14 mouse cellular contexts compared by ENCODE assay signal in the genomic region with DNA sequence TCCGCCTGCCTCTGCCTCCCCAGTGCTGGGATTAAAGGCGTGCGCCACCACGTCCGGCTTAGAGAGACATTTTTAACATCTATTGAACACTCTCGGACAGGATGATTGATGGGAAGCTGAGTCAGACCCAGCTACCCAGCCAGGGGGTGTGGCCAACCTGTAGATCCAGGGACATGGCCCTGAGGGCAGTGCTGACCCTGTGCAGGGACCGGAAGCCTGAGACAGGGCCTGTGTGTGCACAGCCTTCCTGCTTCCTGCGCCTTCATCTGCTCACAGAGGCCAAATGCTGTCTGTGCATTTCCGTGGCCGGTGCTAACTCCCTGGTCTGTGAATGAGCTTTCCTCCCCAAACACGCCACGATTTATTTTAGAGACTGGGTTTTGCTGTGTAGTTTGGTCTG. TPM values are rescaled to one million over a fixed set of nuclear protein-coding genes. Genes with fewer than 3 reads are reported as not detected.
DNase-seq lines count a peak whose midpoint lies in the region; ATAC-seq and TF ChIP-seq lines count a peak whose summit lies in the region.
"Had no signal": no experiment of that assay in that cellular context is flagged by ENCODE, and none has a peak within 500 bp of the region (broad histone marks: within the 10 kb centered on the region; RNA-seq: fewer than 3 reads in every experiment).

No protein-coding gene starts in this region.

- no peak overlapping the region for H3K4me2 ChIP-seq in stomach, postnatal 0 days (replicated peaks; ENCODE audit: low read depth)
- H3K4me2 ChIP-seq in forebrain, embryonic 11.5 days (ENCODE audit: low read depth, low read length, severe bottlenecking): no peak overlapping the region
- H3K4me2 ChIP-seq: hindbrain, embryonic 13.5 days had no signal

- H3K4me1 ChIP-seq in heart, embryonic 10.5 days: peaks cover 25% of the 10 kb centered on the region
- peaks cover 4% of the 10 kb centered on the region; the same call in 1 of the 2 replicates for H3K4me1 ChIP-seq in kidney, adult 2 months (ENCODE audit: control insufficient read depth, insufficient read depth, low read length)
- no peaks in the 10 kb centered on the region for H3K4me1 ChIP-seq in stomach, postnatal 0 days (replicated peaks; ENCODE audit: control insufficient read depth, insufficient read depth)
- H3K4me1 ChIP-seq in embryonic facial prominence, embryonic 10.5 days: peaks cover 28% of the 10 kb centered on the region
- H3K4me1 ChIP-seq in forebrain, embryonic 11.5 days (replicated peaks; ENCODE audit: control insufficient read depth, insufficient read depth, low read length): peaks cover 6% of the 10 kb centered on the region; the same call in 1 of the 2 replicates

- 78% methylated on average over 12 of the region's 12 CpGs for WGBS in heart, embryonic 10.5 days
- 71% methylated on average over 12 of the region's 12 CpGs for WGBS in kidney, adult 2 months
- 61% methylated on average over 12 of the region's 12 CpGs for WGBS in stomach, postnatal 0 days
- 76% methylated on average over 12 of the region's 12 CpGs for WGBS in embryonic facial prominence, embryonic 10.5 days
- WGBS in forebrain, embryonic 11.5 days: 90% methylated on average over 12 of the region's 12 CpGs

- H3K36me3 ChIP-seq in heart, embryonic 10.5 days: peaks cover 22% of the 10 kb centered on the region
- no peaks in the 10 kb centered on the region for H3K36me3 ChIP-seq in kidney, adult 2 months (ENCODE audit: control insufficient read depth, insufficient read depth, low read length)
- peaks cover under 1% of the 10 kb centered on the region for H3K36me3 ChIP-seq in stomach, postnatal 0 days (ENCODE audit: control insufficient read depth, insufficient read depth, low read length)
- peaks cover 45% of the 10 kb centered on the region for H3K36me3 ChIP-seq in embryonic facial prominence, embryonic 10.5 days (replicated peaks)
- H3K36me3 ChIP-seq in forebrain, embryonic 11.5 days (ENCODE audit: control insufficient read depth, insufficient read depth, low read length): no peaks in the 10 kb centered on the region

- TF ChIP-seq CTCF in kidney, adult 2 months (conservative IDR thresholded peaks at IDR 0.05; ENCODE audit: insufficient read depth, insufficient read length, low read depth, low read length): no peak
- TF ChIP-seq CTCF in stomach, postnatal 0 days (IDR thresholded peaks at IDR 0.05; ENCODE audit: low read depth): no peak

- 0 out of 2 replicates have a peak, but pooled peaks have one; percentile 13 for ATAC-seq in stomach, postnatal 0 days (ENCODE audit: low FRiP score, low TSS enrichment)
- ATAC-seq in forebrain, embryonic 11.5 days (replicated peaks; ENCODE audit: low FRiP score): no peak
- ATAC-seq: intestine, embryonic 16.5 days had no signal

- peak; percentile 26 for DNase-seq in heart, postnatal 4 days
- no peak for DNase-seq in heart, embryonic 10.5 days (ENCODE audit: low spot score)
- DNase-seq in urinary bladder, postnatal 14 days (ENCODE audit: low spot score): peak; percentile 56
- no peak for DNase-seq in urinary bladder, adult 2 months (ENCODE audit: low spot score)
- DNase-seq in kidney, adult 2 months: peak; percentile 79
- peak; percentile 52 for DNase-seq in stomach, postnatal 0 days (ENCODE audit: low spot score)
- DNase-seq in embryonic facial prominence, embryonic 10.5 days (ENCODE audit: low spot score): no peak
- no peak for DNase-seq in forebrain, embryonic 11.5 days (ENCODE audit: low spot score)
- DNase-seq: cerebellum, adult 8-10 months; left cerebral cortex, postnatal 4 days had no signal

- H3K9me3 ChIP-seq in heart, embryonic 10.5 days: no peaks in the 10 kb centered on the region
- H3K9me3 ChIP-seq in stomach, postnatal 0 days (ENCODE audit: control insufficient read depth, low read length): no peaks in the 10 kb centered on the region
- no peaks in the 10 kb centered on the region for H3K9me3 ChIP-seq in embryonic facial prominence, embryonic 10.5 days
- H3K9me3 ChIP-seq in forebrain, embryonic 11.5 days (ENCODE audit: control insufficient read depth, low read length): no peaks in the 10 kb centered on the region
- H3K9me3 ChIP-seq: hindbrain, embryonic 13.5 days had no signal

- H3K4me3 ChIP-seq in heart, embryonic 10.5 days: no peak overlapping the region
- H3K4me3 ChIP-seq in kidney, adult 2 months (ENCODE audit: insufficient read depth, low read depth, low read length): no peak overlapping the region
- H3K4me3 ChIP-seq in stomach, postnatal 0 days (ENCODE audit: low read depth, low read length): no peak overlapping the region
- no peak overlapping the region for H3K4me3 ChIP-seq in embryonic facial prominence, embryonic 10.5 days
- H3K4me3 ChIP-seq in forebrain, embryonic 11.5 days (ENCODE audit: low read depth, low read length): no peak overlapping the region
- H3K4me3 ChIP-seq: heart, adult 2 months; hindbrain, embryonic 13.5 days had no signal

- no peak for TF ChIP-seq EP300 in stomach, postnatal 0 days (optimal IDR thresholded peaks at IDR 0.05)

- no peak overlapping the region for H3K9ac ChIP-seq in stomach, postnatal 0 days (ENCODE audit: low read length)
- H3K9ac ChIP-seq in forebrain, embryonic 11.5 days (ENCODE audit: low read length): no peak overlapping the region
- H3K9ac ChIP-seq: hindbrain, embryonic 13.5 days had no signal

- H3K27me3 ChIP-seq in heart, embryonic 10.5 days (ENCODE audit: insufficient read depth, poor library complexity, severe bottlenecking): 0 out of 2 replicates have a peak, but pooled peaks cover 3% of the 10 kb centered on the region
- no peaks in the 10 kb centered on the region for H3K27me3 ChIP-seq in kidney, adult 2 months (replicated peaks; ENCODE audit: control insufficient read depth, insufficient read depth, low read length)
- no peaks in the 10 kb centered on the region for H3K27me3 ChIP-seq in stomach, postnatal 0 days (ENCODE audit: control insufficient read depth, insufficient read depth, low read length)
- no peaks in the 10 kb centered on the region for H3K27me3 ChIP-seq in embryonic facial prominence, embryonic 10.5 days (replicated peaks; ENCODE audit: low read depth, poor library complexity, severe bottlenecking)
- no peaks in the 10 kb centered on the region for H3K27me3 ChIP-seq in forebrain, embryonic 11.5 days (ENCODE audit: control insufficient read depth, insufficient read depth, low read length)
- H3K27me3 ChIP-seq: hindbrain, embryonic 13.5 days had no signal

- H3K27ac ChIP-seq in heart, embryonic 10.5 days: no peak overlapping the region
- H3K27ac ChIP-seq in kidney, adult 2 months (ENCODE audit: insufficient read depth, low read depth, low read length): no peak overlapping the region
- H3K27ac ChIP-seq in stomach, postnatal 0 days (replicated peaks): no peak overlapping the region; the same call in 1 of the 2 replicates
- no peak overlapping the region for H3K27ac ChIP-seq in embryonic facial prominence, embryonic 10.5 days (replicated peaks)
- H3K27ac ChIP-seq in forebrain, embryonic 11.5 days (ENCODE audit: low read depth, low read length): no peak overlapping the region
- H3K27ac ChIP-seq: heart, adult 2 months; hindbrain, embryonic 13.5 days had no signal

- no peak for TF ChIP-seq POLR2A in kidney, adult 2 months (IDR thresholded peaks at IDR 0.05; ENCODE audit: low read depth, low read length)

RNA-seq across cellular contexts. Expression of gene Engase, which starts 3.1 kb away (rescaled TPM):
- total RNA-seq in heart, postnatal 4 days (2021): 1 to 10 TPM; 4.0 to 5.8 TPM
- 5.1 and 7.8 TPM in 2 replicates for polyA plus RNA-seq in heart, embryonic 10.5 days (2016; fragmentation: Nextera tagmentation; extraction: Ambion mirVana)
- polyA plus RNA-seq in urinary bladder, adult 2 months (2012; rRNA removed): 14.0 and 15.4 TPM in 2 replicates
- polyA plus RNA-seq in kidney, adult 2 months (2012; rRNA removed): 10.5 and 12.3 TPM in 2 replicates
- polyA plus RNA-seq in stomach, postnatal 0 days (2015; fragmentation: Nextera tagmentation; extraction: Ambion mirVana): 12.6 and 13.7 TPM in 2 replicates
- polyA plus RNA-seq in embryonic facial prominence, embryonic 10.5 days (2016; fragmentation: Nextera tagmentation; extraction: Ambion mirVana): 7.9 and 8.5 TPM in 2 replicates
- polyA plus RNA-seq in forebrain, embryonic 11.5 days (2014; fragmentation: Nextera tagmentation; extraction: Ambion mirVana): 9.0 and 10.6 TPM in 2 replicates

RNA-seq across cellular contexts. Expression of gene C1qtnf1, which starts 51.8 kb away (rescaled TPM):
- total RNA-seq in heart, postnatal 4 days (2021): 10 to 100 TPM; 21.2 to 25.1 TPM
- polyA plus RNA-seq in heart, embryonic 10.5 days (2016; fragmentation: Nextera tagmentation; extraction: Ambion mirVana): 2.7 and 3.3 TPM in 2 replicates
- 31.7 and 38.1 TPM in 2 replicates for polyA plus RNA-seq in urinary bladder, adult 2 months (2012; rRNA removed)
- polyA plus RNA-seq in kidney, adult 2 months (2012; rRNA removed): 22.8 and 24.2 TPM in 2 replicates
- polyA plus RNA-seq in stomach, postnatal 0 days (2015; fragmentation: Nextera tagmentation; extraction: Ambion mirVana): 9.0 and 11.0 TPM in 2 replicates
- 2.6 and 3.4 TPM in 2 replicates for polyA plus RNA-seq in embryonic facial prominence, embryonic 10.5 days (2016; fragmentation: Nextera tagmentation; extraction: Ambion mirVana)
- polyA plus RNA-seq in forebrain, embryonic 11.5 days (2014; fragmentation: Nextera tagmentation; extraction: Ambion mirVana): 2.0 and 2.3 TPM in 2 replicates
- total RNA-seq: megakaryocyte-erythroid progenitor cell, adult 5-6 weeks had no signal

Comparison
In these comparisons a context has a peak if more than half of its experiments do, and no peak if none do; other contexts are left out.
1. DNase-seq: peak in heart, postnatal 4 days (single experiment), urinary bladder, postnatal 14 days (single experiment), kidney, adult 2 months (single experiment) and stomach, postnatal 0 days (single experiment); none in heart, embryonic 10.5 days (single experiment), urinary bladder, adult 2 months (single experiment), embryonic facial prominence, embryonic 10.5 days (single experiment) and forebrain, embryonic 11.5 days (single experiment).